Mouse (Mus musculus) frontal cortex, adult (tissue): ENCODE data around the gene Poln.

Experiments
- ATAC-seq: cut with Nextera tagmentation; 2 replicates; pipeline ENCODE4 v1.9.2; 2017; ENCODE audit warnings: mild to moderate bottlenecking, moderate library complexity, mixed read lengths; ENCODE audit not compliant: low TSS enrichment

Gene Poln

DNA sequence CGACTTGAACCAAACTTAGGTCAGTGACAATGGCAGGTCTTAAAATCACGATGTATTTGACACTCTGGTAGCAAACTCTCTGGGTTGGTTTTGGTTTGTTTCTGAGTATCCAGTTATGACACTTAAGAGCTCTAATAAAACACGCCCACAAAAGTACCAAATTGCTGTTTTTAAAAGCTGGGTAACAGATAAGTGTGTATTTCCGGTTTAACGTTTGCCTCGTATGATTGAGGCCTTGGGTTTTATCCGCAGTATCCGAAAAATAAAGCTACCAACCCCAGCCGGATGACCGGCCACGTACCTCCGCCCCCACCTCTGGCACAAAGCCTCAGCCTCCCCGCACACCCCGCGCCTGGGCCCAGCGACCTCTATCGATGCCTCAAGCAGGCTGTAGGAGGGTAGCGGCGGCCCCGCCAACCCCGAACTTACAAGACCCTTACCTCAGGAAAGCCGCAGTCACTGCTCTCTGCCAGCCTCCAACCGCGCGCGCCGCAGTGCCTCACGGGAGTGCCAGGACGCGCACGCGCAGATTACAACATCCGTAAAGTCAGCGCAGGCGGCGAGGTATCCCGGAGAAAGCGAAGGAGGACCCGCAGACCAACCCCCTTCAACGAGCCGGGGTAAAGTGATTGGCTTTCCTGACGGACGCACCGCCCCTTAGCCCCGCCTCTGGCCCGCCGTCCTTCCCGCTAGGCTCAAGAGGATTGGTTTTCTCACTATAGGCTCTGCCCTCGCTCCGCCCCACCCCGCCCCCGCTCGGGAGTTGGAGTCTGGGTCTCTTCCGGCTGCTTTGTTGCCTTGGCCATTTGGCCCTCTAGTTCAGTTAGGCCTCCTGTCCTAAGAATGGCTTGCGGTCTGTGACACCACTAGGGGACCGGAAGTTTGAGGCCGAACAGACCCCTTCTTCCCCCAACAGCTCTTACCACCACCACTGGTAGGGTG, at the start of gene Poln, which contains the start of gene Haus3:
Gene Poln, minus strand, starts transcription at position 499 of the 942 bp plus-strand sequence.
Gene Haus3, minus strand, starts transcription at position 578 of the 942 bp plus-strand sequence.
- peak; percentile 98 for ATAC-seq

DNA sequence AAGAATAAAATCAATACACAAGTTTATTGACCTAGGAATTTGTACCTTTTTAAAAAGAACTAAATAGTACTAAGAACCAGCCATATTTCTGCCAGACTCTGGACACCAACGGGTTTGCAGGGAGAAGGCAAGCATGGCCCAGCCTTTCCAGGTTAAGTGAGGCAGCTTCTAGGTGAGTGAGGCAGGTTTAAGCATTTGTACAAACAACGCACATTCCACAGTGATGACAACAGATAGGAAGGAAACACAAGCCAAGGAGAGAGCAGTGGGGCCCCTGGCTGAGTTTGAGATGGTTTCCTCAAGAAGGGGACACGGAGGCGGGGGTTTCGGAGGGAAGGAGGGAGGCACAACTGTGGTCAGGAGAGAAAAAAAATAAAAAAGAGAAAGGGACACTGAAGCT, 49.4 kb upstream of the Poln start:
- ATAC-seq = no peak

DNA sequence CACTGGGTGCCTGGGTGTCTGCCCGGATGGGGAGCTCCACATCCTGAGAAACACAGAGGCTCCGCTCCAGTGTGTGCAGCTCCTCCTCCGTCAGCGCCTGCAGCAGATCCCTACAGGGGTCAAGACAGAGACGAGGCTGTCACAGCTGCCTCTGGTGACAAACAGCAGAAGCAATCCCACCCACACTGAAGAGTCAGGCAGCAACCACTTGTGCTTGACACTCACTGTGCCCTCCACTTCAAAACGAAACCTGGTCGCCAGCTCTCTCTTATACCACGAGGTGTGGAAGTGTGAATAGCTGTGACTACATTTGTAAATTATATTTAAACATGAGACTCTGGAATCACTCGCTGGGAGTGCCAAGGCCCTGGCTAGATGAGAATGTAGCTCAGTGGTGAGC, 48.5 kb upstream of the Poln start:
- peak; percentile 39 for ATAC-seq

DNA sequence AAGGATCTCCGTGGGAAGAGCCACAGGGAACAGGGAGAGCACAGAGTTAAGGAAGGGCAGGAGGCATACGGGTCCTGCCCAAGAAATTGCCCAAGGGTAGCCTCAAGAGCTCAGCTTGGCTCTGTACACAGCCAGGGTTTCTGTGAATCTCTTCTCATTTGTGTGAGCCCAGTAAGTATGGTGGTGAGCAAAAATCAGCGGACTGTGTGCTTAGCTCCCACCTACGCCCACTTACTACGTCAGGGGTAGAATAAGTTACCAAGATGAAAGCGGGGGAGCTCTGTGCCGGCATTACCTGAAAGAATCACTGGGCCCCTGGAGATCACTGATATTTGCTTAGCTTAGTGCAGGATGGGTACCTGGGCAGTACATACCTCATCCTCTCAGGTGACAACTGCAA, 46.8 kb upstream of the Poln start:
- ATAC-seq = peak; percentile 66

DNA sequence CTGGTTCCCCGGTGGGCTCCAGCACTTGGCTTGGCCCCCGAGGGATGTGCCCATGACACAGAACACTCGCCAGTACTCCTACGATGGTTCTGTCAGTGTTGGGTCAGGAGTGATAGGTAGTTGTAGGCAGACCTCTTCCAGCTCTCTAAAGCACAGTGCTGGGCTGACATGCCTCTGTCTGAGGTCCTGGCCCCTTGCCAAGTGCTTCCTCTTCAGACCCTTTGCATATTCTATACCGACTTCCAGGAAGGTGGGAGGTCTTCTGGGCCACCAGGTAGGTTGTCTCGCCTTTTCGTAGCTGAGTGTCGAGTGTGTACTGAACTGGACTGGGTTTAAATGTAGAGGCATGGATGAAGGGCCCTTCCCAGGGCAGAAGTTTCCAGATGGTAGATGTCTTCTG, 44.4 kb upstream of the Poln start:
- no peak for ATAC-seq

DNA sequence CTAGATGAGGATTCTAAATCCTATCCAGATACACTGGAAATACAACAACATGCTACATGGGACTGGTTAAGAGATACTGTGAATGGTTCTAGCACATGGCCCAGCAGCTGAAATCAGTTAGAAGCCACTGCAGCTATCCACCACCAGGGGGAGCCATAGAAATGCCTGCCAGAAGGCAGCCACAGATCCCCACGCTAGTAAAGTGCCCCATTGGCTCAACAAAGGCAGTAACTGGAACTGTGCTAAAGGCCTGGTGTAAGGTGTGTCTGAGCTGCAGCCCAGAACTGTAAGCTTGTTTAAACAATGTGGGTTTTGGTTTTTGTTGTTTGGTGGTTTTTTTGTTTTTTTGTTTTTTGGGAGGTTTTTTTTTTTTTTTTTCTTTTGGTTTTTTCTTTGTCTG, 41.0 kb upstream of the Poln start:
- peak; percentile 73 for ATAC-seq

DNA sequence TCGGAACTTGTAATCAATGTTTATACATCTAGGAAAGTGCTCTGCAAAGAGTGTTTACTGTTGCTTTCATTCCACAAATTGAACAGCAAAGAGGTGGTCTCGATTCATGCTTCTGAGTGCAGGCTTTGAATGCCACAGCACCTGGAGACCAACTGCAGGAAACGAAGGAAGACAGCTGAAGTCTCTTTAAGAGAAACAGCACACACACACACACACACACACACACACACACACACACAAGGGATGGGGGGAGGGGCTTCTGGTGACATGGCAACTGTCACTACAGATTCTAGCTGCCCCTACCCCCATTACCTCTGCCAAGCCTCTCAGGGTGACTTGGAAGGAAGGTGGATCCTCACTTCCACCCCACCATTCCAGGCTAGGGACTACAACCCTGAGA, 38.3 kb upstream of the Poln start:
- ATAC-seq = no peak

DNA sequence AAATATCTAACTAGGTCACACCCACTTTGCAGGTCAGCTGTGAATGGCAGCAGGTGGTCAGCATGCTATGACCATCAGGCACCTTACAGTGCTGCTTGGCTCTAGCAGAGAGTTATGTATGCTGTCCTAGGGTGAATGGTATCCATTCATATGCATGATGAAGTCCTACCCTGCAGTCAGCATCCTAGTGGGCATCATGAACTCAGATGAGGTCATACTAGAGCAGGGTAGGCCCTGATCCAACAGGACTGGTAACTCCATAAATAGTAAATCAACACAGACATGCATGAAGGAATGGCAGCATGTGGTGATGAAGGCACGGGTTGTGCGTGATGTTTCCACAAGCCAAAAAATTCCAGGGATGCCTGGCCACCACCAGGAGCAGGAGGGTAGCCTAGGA, 36.5 kb upstream of the Poln start:
- ATAC-seq = no peak

DNA sequence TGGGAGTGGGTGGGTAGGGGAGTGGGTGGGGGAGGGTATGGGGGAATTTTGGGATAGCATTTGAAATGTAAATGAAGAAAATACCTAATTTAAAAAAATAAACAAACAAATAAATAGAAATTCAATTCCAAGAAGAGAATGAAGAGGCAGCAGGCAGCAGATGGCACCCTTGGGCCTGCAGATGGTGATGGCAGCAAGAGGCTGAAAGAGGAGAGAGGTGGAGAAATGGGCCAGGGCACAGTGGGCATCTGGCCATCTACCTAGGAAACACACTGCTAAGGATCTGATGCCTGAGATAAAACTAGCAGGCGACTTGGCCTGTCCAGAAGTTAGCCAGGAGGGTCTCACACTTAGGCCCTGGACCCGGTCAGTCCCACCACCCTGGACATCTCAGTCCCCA, 35.7 kb upstream of the Poln start:
- no peak for ATAC-seq

DNA sequence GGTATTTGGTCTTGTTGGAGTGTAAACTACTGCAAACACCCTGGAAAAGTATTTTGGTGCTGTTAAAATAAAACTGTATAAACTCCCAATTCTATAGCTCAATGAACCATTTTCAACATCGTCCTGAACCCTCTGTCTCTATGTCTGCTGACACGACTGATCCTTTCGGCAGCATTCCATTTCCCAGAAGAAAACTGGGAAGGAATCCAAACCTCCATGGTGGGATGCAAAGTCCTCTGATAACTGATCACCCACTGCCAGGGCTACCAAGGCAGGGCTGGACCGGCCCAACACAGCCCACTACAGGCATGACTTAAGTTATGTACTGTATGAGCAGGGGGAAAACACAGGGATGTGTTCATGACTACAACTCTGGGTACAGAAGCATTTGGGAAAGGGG, 32.8 kb upstream of the Poln start:
- no peak for ATAC-seq

DNA sequence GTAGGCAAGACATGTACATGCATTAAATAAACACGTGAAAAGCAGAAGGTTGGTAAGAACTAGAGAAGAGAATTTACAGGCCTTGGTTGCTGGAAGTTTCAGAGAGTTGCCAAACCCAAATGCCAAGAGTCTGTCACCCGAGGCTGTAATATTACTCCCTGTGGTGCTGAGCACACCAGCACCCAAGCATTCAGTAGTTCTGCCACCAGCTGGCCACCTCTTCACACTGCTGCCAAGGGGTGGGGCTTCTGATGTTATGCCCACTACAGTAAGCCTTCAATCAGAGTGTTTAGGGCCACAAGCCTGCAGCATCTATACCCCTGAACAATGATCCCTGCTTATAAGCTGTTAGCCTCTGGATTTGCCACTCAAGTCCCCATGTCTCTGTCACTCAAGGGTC, 32.1 kb upstream of the Poln start:
- ATAC-seq = no peak

DNA sequence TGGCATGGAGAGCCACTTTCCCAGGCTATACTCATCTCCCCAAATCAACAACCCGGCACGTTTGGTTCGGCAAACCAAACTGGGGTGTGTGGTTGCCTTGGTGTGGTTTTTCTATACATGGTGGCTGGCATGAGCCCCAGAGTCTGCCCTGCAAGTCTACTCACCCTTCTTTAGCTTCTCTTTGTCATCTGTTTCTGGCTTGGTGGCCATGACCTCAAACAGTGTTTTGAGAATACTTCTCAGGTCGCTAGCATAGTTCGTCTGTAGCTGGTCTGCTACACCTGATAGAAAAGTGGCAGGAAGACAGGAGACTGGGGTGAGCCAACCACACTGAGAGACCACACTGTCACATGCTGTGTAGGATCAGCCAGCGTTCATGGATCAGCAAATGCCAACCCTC, 29.4 kb upstream of the Poln start:
- no peak for ATAC-seq

DNA sequence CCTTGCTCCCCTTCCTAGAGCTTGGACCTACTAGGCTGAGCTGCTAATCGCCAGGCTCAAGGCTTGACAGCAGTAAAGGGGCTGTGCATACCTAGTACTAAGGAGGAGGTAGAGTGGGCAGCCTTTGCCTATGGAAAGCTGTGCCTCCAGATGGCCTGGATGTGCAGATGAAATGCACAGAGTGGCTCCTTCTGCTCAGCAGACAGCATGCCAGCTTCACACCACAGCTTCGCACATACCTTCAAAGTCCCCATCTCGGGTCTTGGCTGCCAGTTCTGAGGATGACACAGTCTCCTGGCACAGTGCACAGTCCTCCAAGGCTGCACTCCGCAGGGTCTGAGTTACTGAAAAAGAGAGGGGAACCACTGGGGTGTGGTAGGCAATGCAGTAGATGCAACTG, 28.0 kb upstream of the Poln start:
- peak; percentile 71 for ATAC-seq

DNA sequence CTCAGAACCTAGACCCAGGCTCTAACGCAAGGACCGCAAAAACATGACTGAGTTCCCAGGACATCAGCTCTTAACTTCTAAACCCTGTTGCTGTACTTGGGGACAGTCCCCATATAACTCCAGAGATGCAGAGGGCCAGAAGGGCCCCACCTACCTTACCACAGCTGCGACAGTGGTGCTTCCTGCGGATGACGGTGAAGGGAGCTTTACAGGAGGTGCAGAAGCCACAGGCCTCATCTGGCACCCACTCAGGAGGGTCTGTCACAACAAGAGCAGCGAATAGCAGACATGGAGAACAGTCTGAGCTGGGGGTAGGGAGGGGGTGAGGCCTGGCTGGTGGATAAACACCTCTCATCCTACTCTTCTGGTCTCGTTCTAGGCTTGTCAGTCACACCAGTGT, 27.2 kb upstream of the Poln start:
- no peak for ATAC-seq

DNA sequence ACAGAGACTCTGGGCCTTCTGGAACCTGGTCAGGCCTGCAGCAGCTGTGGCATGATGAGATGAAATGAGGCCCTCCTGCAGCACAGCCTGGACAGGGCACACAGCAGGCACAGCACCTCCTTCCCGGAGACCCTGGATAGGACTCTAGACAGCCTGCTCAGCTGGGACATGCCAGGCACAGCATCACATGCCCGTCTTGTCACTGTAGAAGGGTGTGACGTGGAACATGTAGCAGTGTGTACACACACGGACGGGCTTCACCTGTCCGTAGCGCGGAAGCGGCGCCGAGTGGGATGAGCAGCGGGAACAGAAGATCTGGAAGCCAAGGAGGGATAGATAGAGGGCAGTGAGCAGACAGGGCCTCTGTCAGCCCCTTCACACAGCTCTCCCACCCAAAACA, 26.5 kb upstream of the Poln start:
- ATAC-seq = no peak

DNA sequence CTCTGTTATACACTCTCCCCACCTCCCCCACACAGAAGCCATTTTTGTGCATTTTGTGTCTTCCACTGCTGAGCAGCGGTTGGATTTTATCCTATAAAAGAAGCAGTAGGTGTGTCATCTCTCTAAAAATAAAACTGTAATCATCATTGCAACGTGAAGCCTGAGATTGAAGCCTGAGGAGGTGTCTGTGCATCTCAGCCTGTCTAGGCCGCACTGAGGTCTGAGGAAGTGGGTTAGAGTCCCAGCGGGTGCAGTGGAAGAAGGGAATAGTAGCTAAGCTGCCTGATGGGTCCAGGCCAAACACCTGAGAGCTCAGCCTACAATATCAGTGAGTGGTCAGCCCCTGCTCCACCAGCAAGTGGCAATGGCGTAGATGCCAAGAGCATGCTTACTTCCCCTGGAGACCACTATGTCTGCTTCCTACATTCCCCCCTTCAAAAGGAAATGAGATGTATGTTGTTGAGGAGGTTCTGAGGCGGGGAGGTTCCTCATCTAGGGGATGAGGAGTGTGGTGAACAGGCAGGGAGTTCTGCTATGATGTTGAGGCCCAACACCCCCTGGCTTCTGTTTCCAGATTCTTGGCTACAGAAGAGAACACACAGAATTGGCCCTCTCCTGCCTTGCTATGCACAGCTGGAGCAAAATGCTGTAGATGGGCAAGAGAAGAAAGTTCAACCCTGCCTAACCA, 25.9 kb upstream of the Poln start:
- peak; percentile 41 for ATAC-seq

DNA sequence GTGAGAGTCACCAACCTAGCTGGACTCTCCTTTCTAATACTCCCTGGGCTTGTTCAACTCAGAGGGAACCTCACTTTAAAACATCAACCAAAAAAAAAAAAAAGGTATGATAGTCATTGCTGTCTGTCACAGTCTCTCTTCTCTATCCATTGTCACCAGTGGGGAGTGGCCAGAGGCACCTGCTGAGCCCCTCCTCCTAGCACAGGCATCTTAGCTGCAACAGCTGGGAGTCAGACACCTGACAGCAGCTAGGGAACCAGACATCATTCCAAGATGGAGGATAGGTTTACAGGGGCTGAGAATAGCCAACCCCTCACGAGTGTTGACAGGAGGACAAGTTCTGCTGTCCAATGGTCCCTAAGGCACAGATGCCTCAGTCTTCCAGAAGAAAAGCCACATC, 25.2 kb upstream of the Poln start:
- no peak for ATAC-seq

DNA sequence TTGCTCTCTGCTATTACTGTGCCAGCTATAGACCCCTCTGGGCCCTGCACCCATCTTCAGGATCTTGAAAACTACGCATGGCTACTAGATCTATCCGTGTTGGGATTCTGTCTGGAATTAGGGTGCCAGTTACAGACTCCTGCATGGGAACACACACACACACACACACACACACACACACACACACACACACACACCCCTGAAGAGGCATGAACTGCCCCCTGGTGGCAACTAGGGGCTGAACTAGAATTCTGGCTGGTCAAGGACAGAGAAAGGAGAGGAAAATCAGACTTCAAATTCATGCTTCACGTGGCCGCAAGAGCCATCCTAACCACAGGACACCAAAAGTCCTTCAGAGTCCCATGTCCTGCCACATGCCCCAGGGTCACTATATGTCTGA, 22.6 kb upstream of the Poln start:
- no peak for ATAC-seq

DNA sequence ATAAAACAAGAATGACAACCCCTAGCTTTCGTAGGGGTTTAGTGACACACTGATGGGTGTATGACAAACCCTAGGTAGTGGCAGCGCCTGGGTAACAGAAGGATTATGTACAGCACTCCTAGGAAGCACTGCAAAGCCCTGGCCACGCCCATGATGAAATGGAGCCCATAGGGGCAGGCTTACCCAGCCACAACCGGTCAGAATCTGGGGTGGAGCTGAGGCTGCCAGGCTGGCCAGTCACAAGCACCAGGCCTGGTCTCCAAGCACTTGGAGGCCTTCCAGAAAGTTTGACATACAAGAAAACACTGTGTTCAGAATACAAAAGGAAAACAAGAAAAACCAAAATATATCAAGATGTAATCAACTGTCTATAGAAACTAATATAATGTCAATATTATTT, 21.8 kb upstream of the Poln start:
- ATAC-seq = no peak

DNA sequence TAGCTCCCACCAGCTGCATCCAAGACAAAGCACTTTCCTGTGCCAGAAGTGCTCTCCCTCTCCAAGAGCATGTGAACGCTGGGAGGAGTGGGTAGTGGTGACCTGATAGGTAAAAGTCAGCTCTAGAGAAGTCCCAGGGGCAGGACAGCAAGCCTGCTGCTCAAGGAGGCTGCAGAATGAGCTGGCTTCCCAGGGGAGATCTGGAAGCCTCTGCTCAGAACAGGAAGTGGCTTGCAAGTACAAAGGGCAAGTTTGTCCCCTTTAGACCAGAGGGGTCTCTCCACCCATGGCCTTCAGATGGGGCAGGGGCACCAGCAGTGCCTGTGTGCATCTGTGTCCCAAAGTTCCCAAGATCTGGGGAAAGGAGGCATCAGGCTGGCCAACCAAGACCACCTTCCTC, 20.3 kb upstream of the Poln start:
- ATAC-seq = no peak

DNA sequence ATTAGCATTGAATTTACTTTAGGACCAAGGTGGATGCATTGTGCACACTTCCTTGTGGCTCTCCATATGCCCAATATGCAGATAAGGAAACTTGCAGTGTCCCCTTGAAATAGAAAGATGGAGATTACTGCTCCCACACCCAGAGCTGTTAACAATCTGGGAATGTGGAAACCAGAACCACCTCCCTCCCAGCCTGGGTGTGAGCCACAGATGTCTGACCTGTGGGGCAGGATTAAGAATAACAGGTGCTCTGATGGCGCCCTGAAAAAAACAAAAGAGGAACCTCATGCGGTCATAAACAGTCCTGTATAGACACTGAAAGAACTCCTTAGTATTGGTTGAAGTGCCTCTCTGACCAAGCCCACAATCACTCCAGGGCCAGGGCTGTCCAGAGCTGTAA, 19.6 kb upstream of the Poln start:
- no peak for ATAC-seq

DNA sequence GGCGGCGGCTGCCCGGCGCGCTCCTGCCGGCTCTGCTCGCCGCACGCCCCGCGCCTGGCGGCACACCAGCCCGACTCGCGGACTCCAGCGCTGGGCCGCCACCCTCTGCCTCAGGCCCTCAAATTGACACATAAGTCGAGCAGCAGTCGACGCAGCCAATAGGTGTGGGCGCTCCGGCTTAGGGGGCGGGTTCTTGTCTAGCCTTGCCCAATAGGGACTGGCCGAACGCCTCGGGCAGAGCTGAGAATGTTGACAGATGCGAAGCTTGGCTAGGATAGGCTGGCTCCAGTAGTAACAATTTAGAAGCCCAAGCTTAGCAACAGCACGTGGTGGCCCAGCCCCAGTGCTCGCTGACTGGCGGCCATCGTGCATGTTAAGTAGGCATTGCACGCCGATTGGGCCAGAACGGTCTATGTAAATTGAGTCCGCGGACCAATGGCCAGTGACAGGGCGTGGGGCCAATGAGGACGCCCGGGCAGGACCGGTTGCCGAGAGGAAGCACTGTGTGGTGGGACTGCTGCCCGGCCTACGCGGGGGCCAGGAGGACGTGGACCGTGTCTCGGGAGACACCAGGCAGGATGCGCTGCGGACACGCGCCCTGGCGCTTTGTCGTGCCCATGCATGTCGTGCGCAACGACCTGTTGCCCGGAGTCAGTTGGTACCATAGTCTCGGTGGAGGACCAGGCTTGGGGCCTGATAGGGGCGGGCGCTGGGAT, 18.5 kb upstream of the Poln start, which contains the start of gene Mxd4:
Gene Mxd4, minus strand, starts transcription at position 120 of the 716 bp plus-strand sequence.
- peak; percentile 91 for ATAC-seq
